Mouse (Mus musculus) B cell, adult 2 months (primary cell): ENCODE data around the gene Xlr.
"Not testable (repeated sequence)": the region's sequence is repeated elsewhere in the genome, so short reads cannot be mapped to it uniquely, and the experiment has no call there.

ENCODE experiments used
- DNase-seq, 2 experiments: peaks; one replicate each; pipeline ENCODE4 v3.0.0; 2022

The Xlr gene

DNA sequence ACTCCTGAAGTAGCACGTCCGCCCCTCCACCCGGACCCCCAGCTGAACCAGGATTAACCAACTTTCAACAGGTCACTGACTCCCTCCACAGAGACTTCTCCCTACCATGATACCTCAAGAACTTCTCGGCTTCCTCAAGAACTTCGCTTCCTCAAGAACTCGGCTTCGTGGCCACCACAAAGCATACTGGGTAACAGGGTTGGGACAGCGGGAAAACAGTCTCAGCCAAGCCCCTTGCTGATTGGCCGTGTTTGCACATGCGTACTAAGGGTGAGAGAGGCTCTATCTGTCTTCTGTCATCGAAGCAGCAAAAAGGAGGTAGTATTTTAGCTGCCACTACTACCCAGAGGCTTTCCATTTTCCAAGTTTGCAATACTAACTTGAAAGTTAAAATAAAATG is at the start of gene Xlr:
TSS of gene Xlr (minus strand) at position 188 of the 400 bp plus-strand sequence.
- DNase-seq = not testable (repeated sequence)

DNA sequence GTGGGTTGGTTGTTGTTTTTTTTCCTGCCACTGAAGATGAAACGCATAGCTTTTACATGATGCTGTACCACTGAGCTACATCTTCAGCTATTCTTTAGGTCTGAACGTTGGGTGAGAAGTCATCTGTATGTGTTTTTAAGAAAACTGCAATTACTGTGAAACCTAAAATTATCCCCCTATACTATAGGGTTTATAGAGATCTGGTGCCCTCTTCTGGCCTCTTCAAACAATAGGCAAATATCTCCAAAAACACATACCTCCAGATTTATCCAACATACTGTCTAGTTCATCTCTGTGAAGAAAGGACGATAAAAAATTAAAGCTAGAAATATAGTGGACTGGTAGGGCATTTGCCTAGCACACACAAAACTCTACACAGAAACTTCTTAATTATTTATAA is 1.6 kb upstream of the Xlr start:
- DNase-seq = no peak

DNA sequence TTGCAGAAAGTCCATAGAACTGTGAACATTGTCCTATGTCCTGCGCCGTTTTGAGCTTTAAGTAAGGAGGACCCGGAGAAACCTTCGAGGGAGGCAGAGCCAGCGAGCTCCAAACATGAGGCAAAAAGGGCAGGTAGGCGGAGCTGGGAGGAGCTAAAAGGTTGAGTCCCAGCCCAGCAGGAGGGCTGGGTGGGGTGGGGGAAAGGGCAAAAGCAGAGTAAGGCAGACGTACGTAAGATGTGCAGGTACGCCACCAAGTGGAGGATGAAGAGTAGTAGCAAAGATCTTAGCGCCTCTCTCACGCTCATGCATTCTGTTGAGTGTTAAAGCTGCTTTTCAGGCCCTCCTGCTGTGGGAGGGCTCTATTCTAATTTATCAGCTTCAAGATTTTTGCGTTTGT is 21.2 kb downstream of the Xlr start, which contains the start of gene Zfp36l3:
TSS of gene Zfp36l3 (minus strand) at position 119 of the 400 bp plus-strand sequence.
- DNase-seq = no peak

DNA sequence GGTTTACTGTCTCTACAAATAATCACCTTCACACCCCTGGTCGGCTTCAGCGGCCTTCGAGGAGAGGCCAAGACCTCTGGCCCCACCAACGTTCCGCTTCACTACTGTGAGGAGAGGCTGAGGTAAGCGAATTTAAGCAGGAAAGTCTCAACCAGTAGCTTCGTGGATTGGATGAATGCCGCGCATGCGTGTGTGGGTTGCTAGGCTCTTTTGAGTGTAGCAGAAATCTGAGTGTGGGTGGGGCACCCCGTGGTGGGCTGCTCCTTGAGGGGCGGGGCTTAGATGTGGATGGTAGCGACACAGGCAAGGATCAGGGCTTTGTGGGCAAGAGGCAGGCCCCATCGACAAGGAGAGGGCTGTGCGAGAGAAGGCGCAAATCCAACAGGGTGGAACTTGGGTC is 39.8 kb downstream of the Xlr start, which contains the start of gene 1700013H16Rik:
TSS of gene 1700013H16Rik (minus strand) at position 96 of the 400 bp plus-strand sequence.
- no peak for DNase-seq

DNA sequence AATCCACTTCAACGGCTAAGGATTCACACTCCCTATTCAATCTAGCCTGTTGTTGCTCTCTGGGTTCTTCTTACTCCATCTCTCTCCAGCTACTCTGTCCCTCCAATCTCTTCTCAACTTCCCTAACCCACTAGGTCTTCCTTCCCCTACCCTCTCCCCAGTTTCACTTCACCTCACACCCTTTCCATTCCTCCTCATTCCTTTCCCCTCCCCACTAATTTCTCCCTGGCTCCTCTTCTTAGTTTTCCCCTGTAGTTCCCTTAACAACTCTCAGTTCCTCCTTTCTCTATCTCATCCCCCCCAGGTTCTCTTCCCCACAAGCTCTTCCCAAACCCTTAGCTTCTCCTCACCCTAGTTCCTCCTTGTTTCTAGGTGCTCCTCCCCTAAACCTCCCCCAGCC is 44.7 kb downstream of the Xlr start:
- DNase-seq = no peak

DNA sequence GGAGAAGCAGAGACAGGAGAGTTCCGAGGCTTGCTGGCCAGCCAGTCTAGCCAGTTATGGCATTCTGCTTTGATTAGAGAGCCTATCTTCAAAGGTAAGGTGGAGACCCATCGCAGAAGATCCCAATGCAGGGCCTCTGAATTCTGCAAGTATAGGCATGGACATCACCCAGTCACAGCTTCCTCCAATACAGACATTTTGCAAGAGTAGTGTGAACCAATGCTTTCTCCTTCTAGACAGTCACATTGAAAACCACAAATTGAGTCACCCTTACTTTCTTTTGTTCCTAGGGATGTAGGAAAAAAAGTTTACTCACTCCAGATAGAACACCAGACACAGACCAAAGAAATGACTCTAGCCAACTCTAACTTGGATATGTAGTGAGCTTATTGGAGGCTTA is 68.5 kb downstream of the Xlr start:
- no peak for DNase-seq
